Mouse (Mus musculus) liver, postnatal 0 days (tissue): ENCODE data around the gene Ube2u. TPM values are rescaled to one million over a fixed set of nuclear protein-coding genes. Genes with fewer than 3 reads are reported as not detected.

Experiments
- ATAC-seq: fragments of 200-750 bp; cut with Nextera tagmentation; 2 replicates; pipeline ENCODE4 v1.8.0; 2017; ENCODE audit warnings: mild to moderate bottlenecking, moderate library complexity
- DNase-seq: peaks from one replicate; pipeline ENCODE4 v3.0.0-alpha.2; 2016
- H3K27ac ChIP-seq: fragments of 300-500 bp; sonication (generic); 2 replicates; pipeline ENCODE4 v1.5.1; 2014; ENCODE audit warnings: antibody characterized with exemption, moderate library complexity, mild to moderate bottlenecking, low read depth
- H3K27me3 ChIP-seq: fragments of 300-500 bp; sonication (generic); 2 replicates; pipeline ENCODE4 v1.6.1; 2014; ENCODE audit warnings: low read length, control low read depth, mixed read lengths; ENCODE audit not compliant: insufficient read depth
- H3K36me3 ChIP-seq: fragments of 300-500 bp; sonication (generic); replicated peaks from 2 replicates; pipeline ENCODE4 v1.6.1; 2014; ENCODE audit warnings: mild to moderate bottlenecking, control low read depth, low read length, moderate library complexity, mixed read lengths; ENCODE audit not compliant: insufficient read depth
- H3K4me1 ChIP-seq: fragments of 300-500 bp; sonication (generic); 2 replicates; pipeline ENCODE4 v1.6.1; 2014; ENCODE audit warnings: antibody characterized with exemption, mild to moderate bottlenecking, control low read depth; ENCODE audit not compliant: insufficient read depth
- H3K4me2 ChIP-seq: fragments of 300-500 bp; sonication (generic); 2 replicates; pipeline ENCODE4 v1.6.1; 2014; ENCODE audit warnings: low read depth, mild to moderate bottlenecking, low read length, moderate library complexity, mixed read lengths
- H3K4me3 ChIP-seq: fragments of 300-500 bp; sonication (generic); 2 replicates; pipeline ENCODE4 v1.5.1; 2014; ENCODE audit warnings: low read depth, low read length
- H3K9ac ChIP-seq: fragments of 300-500 bp; sonication (generic); replicated peaks from 2 replicates; pipeline ENCODE4 v1.6.1; 2014; ENCODE audit warnings: mild to moderate bottlenecking, moderate library complexity
- H3K9me3 ChIP-seq: fragments of 300-500 bp; sonication (generic); 2 replicates; pipeline ENCODE4 v1.6.1; 2016; ENCODE audit warnings: mild to moderate bottlenecking, control low read depth, low read length, mixed read lengths
- CTCF ChIP-seq: sonication (generic); IDR thresholded peaks from 2 replicates; pipeline ENCODE4 v1.5.1; 2016; ENCODE audit warnings: antibody characterized with exemption, low read depth
- EP300 ChIP-seq: IDR thresholded peaks from 2 replicates; pipeline ENCODE4 v1.6.1; 2016; ENCODE audit warnings: antibody characterized with exemption, low read depth, mild to moderate bottlenecking
- WGBS: fragments of 180-500 bp; shearing (Covaris S2); extraction: QIAGEN DNeasy Blood & Tissue Kit; methylation state at CpG from one replicate; pipeline ENCODE4 v1.1.7; 2014; ENCODE audit not compliant: insufficient replicate concordance; 5-methylcytosine and 5-hydroxymethylcytosine counted together
- polyA plus RNA-seq: library from polyadenylated mRNA; unstranded; fragments of >200 nt; fragmentation: Nextera tagmentation; extraction: Ambion mirVana; gene quantifications from 2 replicates; pipeline ENCODE4 v1.2.1, GENCODE M21; 2015

The Ube2u gene
- polyA plus RNA-seq, 1 experiment from 2014 or later, result 0.49 TPM

DNA sequence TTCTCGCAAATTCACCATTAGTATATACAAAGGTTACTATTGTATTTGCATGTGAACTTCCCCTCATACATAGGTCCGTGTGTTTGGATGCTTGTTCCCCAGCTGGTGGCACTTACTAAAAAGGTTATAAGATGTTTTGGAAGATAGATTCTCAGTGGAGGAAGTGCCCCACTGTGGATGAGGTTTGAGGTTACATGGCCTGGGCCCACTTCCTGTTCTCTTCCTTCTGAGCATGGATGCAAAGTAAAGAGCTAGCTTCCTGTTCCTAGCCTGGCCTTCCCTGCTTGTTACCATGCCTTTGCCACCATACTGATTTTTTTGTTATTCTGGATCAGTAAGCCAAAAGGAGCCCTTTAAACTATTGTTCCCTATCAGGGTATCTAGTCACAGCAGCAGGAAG is 24.7 kb downstream of the Ube2u start:
- ATAC-seq, result no peak
- H3K27me3 ChIP-seq, result no peaks in the 10 kb centered on the region
- no peak overlapping the region for H3K9ac ChIP-seq
- WGBS, result 38% methylated on average over 2 of the region's 2 CpGs
- no peak overlapping the region for H3K4me3 ChIP-seq
- no peak overlapping the region for H3K27ac ChIP-seq
- no peak overlapping the region for H3K4me2 ChIP-seq
- H3K4me1 ChIP-seq, result no peaks in the 10 kb centered on the region
- no peak for TF ChIP-seq EP300
- no peaks in the 10 kb centered on the region for H3K9me3 ChIP-seq
- no peaks in the 10 kb centered on the region for H3K36me3 ChIP-seq
- no peak for DNase-seq

DNA sequence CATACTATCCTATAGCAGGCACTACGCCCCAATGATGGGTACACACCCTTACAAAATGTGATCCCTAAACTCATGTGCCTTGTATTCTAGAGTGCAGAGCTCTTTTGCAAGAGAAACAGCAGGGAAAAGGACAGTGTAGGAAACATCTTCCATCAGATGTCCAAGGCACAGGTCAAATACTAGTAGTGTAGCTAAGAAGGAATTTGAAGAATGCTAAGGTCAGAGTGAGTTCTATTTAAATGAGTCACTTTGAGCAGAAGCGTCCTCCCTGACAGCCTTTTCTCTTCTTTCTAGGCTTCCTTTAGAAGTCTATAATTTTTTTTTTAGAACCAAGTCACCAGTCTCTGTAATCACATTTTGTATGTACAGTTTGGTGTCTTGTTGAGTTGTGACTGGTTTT is 39.0 kb downstream of the Ube2u start:
- Histone ChIP-seq H3K4me3 (no peak overlapping the region), H3K9ac (no peak overlapping the region), H3K9me3 (no peaks in the 10 kb centered on the region), H3K27ac (no peak overlapping the region), H3K27me3 (no peaks in the 10 kb centered on the region), H3K4me2 (no peak overlapping the region), H3K36me3 (no peaks in the 10 kb centered on the region), H3K4me1 (no peaks in the 10 kb centered on the region)
- ATAC-seq (no peak), DNase-seq (no peak)
- 75% methylated on average over 2 of the region's 2 CpGs for WGBS
- no peak for TF ChIP-seq CTCF
- no peak for TF ChIP-seq EP300

DNA sequence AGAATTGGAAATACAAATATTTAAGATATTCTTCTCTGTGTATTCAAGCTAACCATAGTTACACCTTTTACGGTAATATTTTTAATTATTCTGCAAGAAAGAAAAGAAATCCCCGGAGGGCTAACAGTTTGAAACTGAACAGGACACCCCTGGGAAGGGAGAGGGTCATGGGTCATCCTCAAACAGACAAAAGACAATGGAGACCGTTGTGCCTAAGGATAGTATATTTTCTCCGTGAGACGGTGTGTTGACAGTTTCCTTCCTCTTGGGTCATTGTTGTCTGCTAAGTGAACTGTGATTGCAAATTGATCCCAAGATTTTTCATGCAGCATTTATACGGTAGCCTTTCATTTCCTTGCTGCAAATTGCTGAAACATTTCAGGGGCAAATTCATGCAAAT is 43.9 kb downstream of the Ube2u start:
- TF ChIP-seq CTCF, result no peak
- ATAC-seq (no peak), DNase-seq (no peak)
- Histone ChIP-seq H3K4me2 (no peak overlapping the region), H3K27ac (no peak overlapping the region), H3K36me3 (no peaks in the 10 kb centered on the region), H3K4me3 (no peak overlapping the region), H3K9ac (no peak overlapping the region), H3K4me1 (no peaks in the 10 kb centered on the region), H3K9me3 (no peaks in the 10 kb centered on the region), H3K27me3 (0 out of 2 replicates have a peak, but pooled peaks cover 1% of the 10 kb centered on the region)
- 42% methylated on average over 6 of the region's 6 CpGs for WGBS

DNA sequence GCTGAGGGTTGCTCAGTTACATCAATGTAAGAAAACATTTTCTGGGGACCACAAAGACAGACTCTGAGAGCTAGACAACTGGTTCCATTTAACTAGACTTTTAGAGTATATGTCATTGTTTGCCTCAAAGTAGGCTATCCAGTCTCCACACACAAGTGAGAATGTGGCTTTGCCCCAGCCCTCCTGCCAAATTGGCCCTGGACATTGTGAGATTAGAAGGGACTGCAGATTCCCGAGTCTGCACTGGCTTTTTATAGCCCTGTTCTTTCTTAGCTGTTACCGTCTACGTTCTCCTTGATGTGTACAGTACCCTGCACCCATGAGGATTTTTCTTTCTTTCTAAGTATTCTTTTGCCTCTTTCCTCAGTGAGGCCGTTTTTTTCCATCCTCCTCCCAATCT is 46.1 kb downstream of the Ube2u start:
- Histone ChIP-seq H3K27ac (no peak overlapping the region), H3K9me3 (no peaks in the 10 kb centered on the region), H3K4me3 (no peak overlapping the region), H3K9ac (no peak overlapping the region), H3K4me2 (no peak overlapping the region), H3K4me1 (no peaks in the 10 kb centered on the region), H3K27me3 (0 out of 2 replicates have a peak, but pooled peaks cover 3% of the 10 kb centered on the region), H3K36me3 (no peaks in the 10 kb centered on the region)
- WGBS, result 51% methylated on average over 4 of the region's 4 CpGs
- TF ChIP-seq EP300 (no peak), CTCF (no peak)
- no peak for DNase-seq
- ATAC-seq, result no peak

DNA sequence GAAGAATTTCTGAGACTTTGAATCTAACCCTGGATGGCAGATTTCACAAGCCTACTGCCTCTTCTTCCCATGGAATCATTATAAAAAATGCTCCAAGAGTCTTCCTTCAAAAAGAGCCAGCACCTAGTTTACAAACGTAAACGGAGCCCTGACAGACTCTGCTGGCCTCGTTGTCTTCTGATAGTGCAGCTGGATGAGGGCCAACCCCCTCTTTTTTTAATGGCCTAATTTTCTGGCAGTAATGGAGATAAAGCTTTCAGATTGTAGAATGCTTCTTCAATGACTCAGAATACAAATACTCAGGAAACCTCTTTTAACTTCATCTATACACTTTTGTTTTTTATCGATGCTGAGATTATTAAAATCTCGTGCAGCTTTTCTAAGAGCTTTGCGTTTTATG is 47.6 kb downstream of the Ube2u start:
- no peaks in the 10 kb centered on the region for H3K36me3 ChIP-seq
- no peak overlapping the region for H3K27ac ChIP-seq
- DNase-seq, result no peak
- H3K27me3 ChIP-seq, result 0 out of 2 replicates have a peak, but pooled peaks cover 3% of the 10 kb centered on the region
- 55% methylated on average over 6 of the region's 6 CpGs for WGBS
- no peak overlapping the region for H3K4me3 ChIP-seq
- TF ChIP-seq CTCF, result no peak
- TF ChIP-seq EP300, result no peak
- no peak overlapping the region for H3K4me2 ChIP-seq
- no peaks in the 10 kb centered on the region for H3K9me3 ChIP-seq
- no peak overlapping the region for H3K9ac ChIP-seq
- ATAC-seq, result no peak
- H3K4me1 ChIP-seq, result no peaks in the 10 kb centered on the region

DNA sequence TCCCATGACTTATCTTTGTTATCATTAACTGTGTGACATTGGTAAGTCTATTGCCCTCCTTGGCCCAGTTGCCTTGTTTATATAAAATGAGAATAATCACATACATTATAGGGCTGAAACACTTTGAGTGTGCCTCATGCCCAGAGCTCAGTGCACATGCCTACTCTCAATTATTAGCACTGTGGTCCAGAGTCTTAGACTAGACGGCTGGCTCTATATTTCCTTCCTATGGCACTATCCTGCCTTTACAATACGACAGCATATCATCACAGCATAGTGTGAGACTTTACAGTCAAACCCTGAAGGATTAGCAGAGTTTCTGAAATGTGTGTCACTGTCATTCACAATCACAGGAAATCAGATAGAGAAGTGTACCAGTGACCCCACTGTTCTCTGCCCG is 48.4 kb downstream of the Ube2u start:
- WGBS, result 20% methylated on average over 3 of the region's 3 CpGs
- Histone ChIP-seq H3K9me3 (no peaks in the 10 kb centered on the region), H3K27me3 (0 out of 2 replicates have a peak, but pooled peaks cover 3% of the 10 kb centered on the region), H3K9ac (no peak overlapping the region), H3K4me1 (no peaks in the 10 kb centered on the region), H3K27ac (no peak overlapping the region), H3K4me2 (no peak overlapping the region), H3K36me3 (no peaks in the 10 kb centered on the region), H3K4me3 (no peak overlapping the region)
- no peak for TF ChIP-seq EP300
- TF ChIP-seq CTCF, result no peak
- no peak for ATAC-seq
- DNase-seq, result no peak

DNA sequence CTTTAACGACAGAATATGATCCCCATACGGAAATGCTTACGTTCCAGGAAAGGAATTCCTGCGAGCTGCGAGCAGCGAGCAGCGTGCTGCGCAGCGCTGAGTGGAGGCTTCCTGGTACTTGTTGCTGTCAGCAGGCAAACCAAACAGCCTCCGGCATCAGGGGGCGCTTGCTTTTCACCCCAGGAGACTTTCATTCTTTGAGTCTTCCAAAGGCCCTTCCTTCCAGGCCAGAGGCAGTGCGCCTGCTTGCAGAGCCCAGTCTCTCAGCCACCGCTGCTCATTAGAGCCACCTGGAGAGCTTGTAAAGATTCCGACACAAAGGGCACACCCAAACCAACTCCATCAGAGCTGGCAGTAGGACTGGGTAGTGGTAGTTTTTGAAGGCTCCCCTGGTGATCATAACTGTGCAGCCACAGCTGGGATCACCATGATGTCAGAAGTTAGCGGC is 48.9 kb downstream of the Ube2u start:
- no peak for ATAC-seq
- peak overlapping the region; percentile 26; the same call in 1 of the 2 replicates for H3K4me2 ChIP-seq

More for the DNA sequence above, 48.9 kb downstream of the Ube2u start:
- WGBS, result 11% methylated on average over 15 of the region's 15 CpGs
- Histone ChIP-seq H3K4me1 (no peaks in the 10 kb centered on the region), H3K27ac (no peak overlapping the region), H3K27me3 (0 out of 2 replicates have a peak, but pooled peaks cover 3% of the 10 kb centered on the region), H3K9me3 (no peaks in the 10 kb centered on the region), H3K9ac (no peak overlapping the region), H3K36me3 (no peaks in the 10 kb centered on the region), H3K4me3 (no peak overlapping the region)
- no peak for TF ChIP-seq CTCF
- no peak for TF ChIP-seq EP300
- DNase-seq, result no peak
